Mouse (Mus musculus) lung, adult 2 months (tissue): ENCODE results near the gene Ifi47.

Experiments used
- CTCF ChIP-seq: fragments of 200-500 bp; IDR thresholded peaks from 2 replicates; pipeline ENCODE4 v1.5.1; 2011; ENCODE audit warnings: mild to moderate bottlenecking, low read length, control low read depth; ENCODE audit not compliant: insufficient read depth
- POLR2A ChIP-seq: fragments of 200-500 bp; IDR thresholded peaks from 2 replicates; pipeline ENCODE4 v1.6.1; 2011; ENCODE audit warnings: low read depth, mild to moderate bottlenecking, control low read depth, low read length, borderline replicate concordance; ENCODE audit errors: extremely low read depth

- TF ChIP-seq CTCF (no peak), POLR2A (no peak)
Measured at GRCm38 (mm10) chr11:49077012-49077411, 625 bp downstream of the Ifi47 start.
